Mouse (Mus musculus) brown adipose tissue, adult 24 weeks (tissue): ENCODE measurements at regions not wholly inside any gene's neighbourhood (a gene's known extent, or its start where the extent isn't known, plus 50 kb on each side); places are given as distances from the start of the nearest gene placed in this dataset.

Source experiments
- H3K27ac ChIP-seq: fragments of 200-500 bp; replicated peaks from 2 replicates; pipeline ENCODE4 v1.5.1; 2012; ENCODE audit warnings: low read depth, mild to moderate bottlenecking, low read length
- H3K4me1 ChIP-seq: fragments of 200-500 bp; 2 replicates; pipeline ENCODE4 v1.6.1; 2012; ENCODE audit warnings: low read length, mixed read lengths; ENCODE audit not compliant: control insufficient read depth, insufficient read depth, insufficient read length
- H3K4me3 ChIP-seq: fragments of 200-500 bp; 2 replicates; pipeline ENCODE4 v1.5.1; 2012; ENCODE audit warnings: low read depth, mild to moderate bottlenecking, low read length, moderate library complexity; ENCODE audit not compliant: insufficient read depth

DNA sequence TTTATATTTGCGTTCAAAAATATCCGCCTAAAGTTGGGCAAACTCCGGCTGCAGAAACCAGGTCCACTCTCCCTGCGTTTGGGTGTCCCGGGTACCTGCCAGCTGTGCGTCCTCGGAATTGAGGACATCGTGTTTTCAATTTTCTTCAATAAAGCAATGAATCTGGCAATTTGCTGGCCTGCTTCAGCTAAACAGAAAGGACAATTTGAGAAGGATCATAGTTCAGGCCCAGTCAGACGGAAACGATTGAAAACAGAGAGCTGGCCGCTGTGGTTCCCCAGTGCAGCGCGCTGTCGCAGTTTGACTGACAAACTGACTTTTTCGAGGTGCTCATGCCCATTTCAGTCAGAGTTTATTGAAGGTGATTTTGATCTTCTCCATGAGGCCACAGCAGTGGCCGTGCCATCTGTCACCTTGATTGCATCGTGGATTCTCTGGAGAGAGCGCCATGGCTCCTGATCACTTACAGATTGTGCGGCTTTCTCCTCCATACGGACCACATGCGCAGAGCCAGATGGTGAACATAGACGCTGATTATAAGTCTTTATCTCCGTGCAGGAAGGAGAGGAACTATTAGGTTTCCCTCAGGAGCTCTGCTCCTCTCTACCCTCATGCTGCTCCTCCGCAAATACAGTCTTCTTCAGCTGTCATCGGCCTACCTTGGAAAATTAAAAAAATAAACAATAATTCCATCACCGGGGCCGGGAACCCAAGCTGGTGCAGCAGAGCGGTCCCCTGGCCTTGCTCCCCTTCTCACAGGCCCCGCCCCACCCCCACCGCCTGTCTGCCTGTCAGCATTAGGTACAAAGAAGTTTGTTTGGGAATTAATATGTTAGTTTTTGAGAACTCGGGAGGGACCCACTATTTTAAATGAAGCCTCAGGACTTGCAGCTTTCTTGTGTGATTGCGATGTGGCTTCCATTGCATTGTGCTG lies 677.5 kb downstream of the Cypt12 start:
- Histone ChIP-seq H3K27ac (peak overlapping the region; percentile 72; the same call in 1 of the 2 replicates), H3K4me1 (peaks cover 11% of the 10 kb centered on the region), H3K4me3 (peak overlapping the region; percentile 23)

DNA sequence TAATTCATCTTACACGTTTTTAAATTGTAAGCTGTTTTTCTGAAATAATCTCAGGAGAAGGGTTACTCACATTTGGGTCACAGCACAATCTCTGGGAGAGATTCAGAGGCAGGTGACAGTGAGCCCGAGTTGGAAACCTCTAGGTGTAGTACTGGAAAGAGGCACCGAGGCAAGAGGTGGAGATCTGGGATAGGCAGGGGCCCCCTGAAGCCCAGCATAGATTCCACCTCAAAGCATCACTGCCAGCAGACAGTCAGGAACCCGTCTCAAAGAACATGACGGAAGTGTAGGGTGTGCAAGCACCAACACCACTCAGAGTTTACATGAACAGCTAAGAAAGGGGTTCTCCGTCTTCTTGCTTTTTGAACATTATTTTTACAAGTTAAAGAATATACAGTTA lies 678.2 kb downstream of the Cypt12 start:
- Histone ChIP-seq H3K27ac (no peak overlapping the region), H3K4me3 (no peak overlapping the region), H3K4me1 (peaks cover 11% of the 10 kb centered on the region)

DNA sequence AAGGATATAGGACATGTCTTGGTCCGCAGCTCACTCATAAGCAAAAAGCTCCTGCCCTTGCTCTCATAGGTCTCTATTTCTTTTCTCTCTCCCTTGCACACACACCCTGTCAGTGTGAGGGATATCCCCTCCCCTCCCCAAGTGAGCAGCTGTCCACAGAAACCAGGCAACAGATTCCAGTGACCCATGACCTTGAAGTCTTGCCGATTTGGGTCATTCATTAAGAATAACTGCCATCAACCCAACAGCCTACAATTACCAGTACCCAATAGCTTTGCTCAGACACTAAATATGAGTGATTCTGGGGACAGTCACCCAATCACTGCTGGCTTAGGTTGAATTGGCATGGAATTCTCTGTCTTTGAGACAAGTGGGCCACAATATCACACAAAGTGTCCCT lies 678.6 kb downstream of the Cypt12 start:
- peaks cover 11% of the 10 kb centered on the region for H3K4me1 ChIP-seq
- no peak overlapping the region for H3K4me3 ChIP-seq
- no peak overlapping the region for H3K27ac ChIP-seq

DNA sequence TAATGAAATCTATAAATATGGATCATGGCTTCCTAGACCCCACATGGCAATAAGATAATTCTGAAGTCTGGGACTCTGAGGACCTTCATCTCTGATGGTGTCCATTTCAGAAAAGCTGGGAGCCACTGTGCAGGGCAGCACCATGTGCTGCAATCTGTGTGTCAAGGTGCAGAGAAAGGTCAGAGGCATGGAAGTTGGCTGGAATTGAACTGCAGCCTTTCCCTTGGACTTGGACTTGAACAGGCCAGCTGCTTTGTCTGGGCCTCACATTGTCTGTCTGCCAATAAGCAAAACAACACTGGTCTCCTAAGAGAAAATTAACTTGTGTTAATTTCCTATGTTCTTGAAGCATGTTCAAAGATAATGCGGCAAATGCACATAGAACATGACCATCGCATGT lies 681.0 kb downstream of the Cypt12 start:
- Histone ChIP-seq H3K27ac (no peak overlapping the region), H3K4me1 (peaks cover 11% of the 10 kb centered on the region), H3K4me3 (no peak overlapping the region)

DNA sequence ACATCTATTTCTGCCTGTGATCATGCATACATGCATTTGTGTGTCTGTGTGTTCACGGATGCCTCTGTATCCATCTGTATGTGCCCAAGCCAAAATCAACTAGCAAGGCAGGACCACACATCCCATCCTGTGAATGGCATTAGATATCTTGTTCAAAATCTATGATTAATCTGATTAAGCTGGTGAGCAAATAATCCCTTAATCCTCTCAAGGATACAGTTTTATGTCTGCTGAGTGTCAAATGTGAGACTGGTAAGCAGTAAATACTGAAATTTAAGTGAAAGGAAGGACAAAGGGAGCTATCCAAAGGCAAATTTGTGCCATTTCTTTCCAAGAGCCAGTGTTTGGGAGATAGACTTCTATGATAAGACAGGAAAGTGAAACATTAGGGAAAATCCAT lies 683.4 kb downstream of the Cypt12 start:
- no peaks in the 10 kb centered on the region for H3K4me1 ChIP-seq
- no peak overlapping the region for H3K27ac ChIP-seq
- no peak overlapping the region for H3K4me3 ChIP-seq

DNA sequence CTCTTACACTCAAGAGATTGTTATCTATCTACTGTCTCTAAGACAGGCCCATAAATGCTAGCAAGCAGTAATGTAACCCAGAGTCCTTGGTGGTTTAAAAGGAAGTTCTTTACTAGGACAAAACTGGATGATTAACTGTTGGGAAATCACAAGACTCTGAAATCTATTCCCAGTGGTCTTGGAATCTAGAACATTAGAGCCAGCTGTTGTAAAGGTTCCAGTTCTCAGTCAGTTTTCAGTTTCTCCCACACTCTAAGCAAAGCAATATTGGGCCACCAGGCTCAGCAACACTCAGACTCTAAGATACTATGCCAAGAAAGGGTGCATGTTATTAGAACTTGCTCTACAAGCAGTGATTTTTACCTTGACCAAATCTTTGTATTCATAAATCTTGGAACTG lies 686.6 kb downstream of the Cypt12 start:
- Histone ChIP-seq H3K27ac (no peak overlapping the region), H3K4me3 (no peak overlapping the region), H3K4me1 (no peaks in the 10 kb centered on the region)

DNA sequence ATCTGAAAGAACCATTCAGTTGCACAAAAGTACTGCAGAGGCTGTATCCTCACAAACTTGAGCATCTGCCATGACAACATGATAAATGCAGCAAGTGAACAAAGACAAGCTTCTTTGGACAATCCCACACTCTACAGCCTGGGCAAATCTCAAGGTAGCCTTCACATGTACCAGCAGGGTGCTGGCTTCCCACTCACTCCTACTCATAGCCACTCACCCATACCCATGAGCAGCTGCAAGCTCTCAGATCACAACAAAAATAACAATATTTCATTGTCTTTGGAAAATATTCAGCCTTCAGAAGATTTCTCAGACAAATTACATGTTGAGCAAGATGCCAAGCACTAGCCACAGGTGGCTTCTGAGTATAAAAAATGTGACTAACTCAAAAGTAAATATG lies 689.3 kb downstream of the Cypt12 start:
- Histone ChIP-seq H3K27ac (no peak overlapping the region), H3K4me1 (no peaks in the 10 kb centered on the region), H3K4me3 (no peak overlapping the region)

DNA sequence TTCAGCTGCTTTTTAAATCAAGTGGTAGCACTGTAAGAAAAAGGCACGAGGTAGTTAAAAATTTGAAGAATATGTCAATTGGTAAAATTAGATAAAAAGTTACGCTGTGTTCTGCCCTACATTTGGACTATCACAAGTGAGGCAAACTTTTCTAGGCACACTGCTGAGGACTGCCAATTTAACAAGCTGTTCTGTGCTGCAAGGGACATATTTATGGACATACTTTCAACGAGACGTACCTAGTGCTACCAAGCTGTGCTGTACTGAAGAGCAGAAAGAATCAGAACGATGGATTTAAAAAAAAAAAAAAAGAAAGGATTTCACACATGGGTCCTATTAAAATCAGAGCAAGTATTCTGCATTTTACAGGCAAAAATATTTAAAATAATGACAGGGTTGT lies 692.1 kb downstream of the Cypt12 start:
- Histone ChIP-seq H3K4me1 (no peaks in the 10 kb centered on the region), H3K27ac (no peak overlapping the region), H3K4me3 (no peak overlapping the region)

DNA sequence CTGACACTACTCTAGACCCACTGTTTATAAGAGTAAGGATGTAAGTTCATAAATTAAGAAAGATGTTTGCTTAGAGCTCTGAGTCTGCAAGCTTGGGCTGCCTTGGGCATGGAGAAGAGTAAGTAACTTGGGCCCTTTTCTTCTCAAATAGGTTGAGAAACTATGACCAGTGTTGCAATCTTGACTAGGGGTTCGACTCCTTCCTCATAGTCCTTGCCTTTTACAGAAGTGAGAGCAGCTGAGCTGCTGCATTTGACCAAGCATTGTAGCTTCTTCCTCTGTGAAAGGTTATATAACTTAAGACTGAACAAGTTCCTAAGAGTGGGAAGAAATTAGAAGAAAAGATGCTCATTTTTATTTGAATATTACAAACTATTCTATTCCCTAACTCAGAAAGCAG lies 693.5 kb downstream of the Cypt12 start:
- Histone ChIP-seq H3K27ac (no peak overlapping the region), H3K4me1 (peaks cover 7% of the 10 kb centered on the region), H3K4me3 (no peak overlapping the region)

DNA sequence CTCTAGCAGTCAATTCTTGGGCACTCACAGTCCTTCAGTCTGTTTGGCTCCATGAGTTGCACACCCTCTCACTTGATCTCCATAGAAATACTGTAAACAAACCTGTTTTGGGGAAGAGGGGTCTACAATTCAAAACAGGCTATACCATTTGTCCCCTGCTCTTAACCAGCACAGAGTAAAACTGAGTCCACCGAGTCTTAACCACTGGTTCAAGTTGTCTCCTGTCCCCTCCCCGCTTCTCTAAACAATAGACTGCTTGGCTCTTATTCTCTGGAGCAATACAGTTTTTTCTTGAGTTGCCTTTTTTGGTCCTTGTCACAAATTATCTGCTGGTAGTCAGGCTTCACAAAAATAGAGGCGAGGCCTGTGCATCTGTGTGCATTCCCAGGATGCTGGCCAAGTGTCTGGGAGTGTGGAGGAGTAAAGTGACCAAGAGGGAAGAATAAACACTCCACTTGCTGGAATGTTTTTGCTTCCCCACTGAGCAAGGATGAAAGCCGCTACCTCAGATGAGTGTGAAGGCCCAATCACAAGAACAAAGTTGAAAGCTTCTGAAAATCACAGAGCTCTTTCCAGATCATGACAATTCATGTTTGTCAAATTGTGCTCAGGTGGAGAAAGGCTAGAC lies 695.3 kb downstream of the Cypt12 start:
- no peak overlapping the region for H3K27ac ChIP-seq
- H3K4me1 ChIP-seq, result peaks cover 8% of the 10 kb centered on the region
- no peak overlapping the region for H3K4me3 ChIP-seq

DNA sequence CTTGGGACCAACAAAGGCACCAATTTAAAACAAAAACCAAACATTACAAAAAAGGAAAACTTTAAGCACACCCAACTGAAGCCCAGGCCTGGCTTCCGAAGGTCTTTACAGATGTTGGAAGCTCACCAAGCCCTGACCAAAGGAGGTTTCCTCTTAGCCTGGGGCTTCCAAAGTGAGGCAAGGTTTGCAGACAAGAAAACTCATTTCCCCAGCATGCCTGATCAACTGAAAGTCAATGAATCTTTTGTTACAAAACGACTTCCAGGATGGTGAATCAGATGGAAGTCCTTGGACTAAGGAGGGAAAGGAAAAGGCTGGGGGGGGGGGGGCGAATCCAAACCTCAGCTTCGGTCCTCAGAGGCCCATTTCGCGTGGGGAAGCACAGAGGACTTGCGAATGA lies 697.3 kb downstream of the Cypt12 start:
- Histone ChIP-seq H3K27ac (no peak overlapping the region), H3K4me3 (no peak overlapping the region), H3K4me1 (peaks cover 8% of the 10 kb centered on the region)

DNA sequence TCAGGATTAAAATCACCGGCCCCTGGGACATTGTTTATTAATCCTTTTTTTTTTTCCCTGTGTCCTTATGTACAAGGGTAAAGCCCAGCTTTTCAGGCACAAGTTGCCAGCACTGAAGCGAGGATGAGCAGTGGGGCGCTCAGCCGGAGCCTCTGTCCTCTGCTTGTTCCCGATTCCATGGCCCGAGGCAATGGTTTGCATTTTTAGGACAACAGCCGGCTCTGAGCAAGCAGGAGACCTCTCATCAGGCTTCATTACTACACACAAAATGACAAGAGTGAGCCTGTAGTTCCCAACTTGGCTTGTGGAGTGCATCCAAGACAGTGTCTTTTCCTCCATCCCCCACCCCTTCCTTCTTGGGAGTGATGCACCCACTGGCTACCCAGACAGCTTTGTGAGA lies 697.7 kb downstream of the Cypt12 start:
- Histone ChIP-seq H3K4me3 (no peak overlapping the region), H3K27ac (no peak overlapping the region), H3K4me1 (peaks cover 8% of the 10 kb centered on the region)

DNA sequence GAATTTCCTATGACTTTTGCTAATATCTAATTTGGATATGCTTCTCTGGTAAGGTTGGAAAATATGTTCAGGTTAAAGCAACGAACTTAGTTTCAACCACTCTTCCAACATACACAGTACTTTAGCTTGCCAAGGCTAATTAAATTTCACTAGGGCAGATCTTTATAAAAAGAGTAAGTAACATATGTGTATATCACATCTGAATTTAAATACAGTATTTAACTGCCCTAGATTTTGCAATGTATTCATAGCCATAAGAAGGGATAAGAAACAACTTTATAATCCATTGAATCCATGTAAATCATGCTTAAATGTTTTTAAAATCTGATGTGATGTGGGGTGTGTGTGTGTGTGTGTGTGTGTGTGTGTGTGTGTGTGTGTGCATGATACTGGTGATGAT lies 705.3 kb downstream of the Cypt12 start:
- Histone ChIP-seq H3K4me3 (no peak overlapping the region), H3K4me1 (no peaks in the 10 kb centered on the region), H3K27ac (no peak overlapping the region)

DNA sequence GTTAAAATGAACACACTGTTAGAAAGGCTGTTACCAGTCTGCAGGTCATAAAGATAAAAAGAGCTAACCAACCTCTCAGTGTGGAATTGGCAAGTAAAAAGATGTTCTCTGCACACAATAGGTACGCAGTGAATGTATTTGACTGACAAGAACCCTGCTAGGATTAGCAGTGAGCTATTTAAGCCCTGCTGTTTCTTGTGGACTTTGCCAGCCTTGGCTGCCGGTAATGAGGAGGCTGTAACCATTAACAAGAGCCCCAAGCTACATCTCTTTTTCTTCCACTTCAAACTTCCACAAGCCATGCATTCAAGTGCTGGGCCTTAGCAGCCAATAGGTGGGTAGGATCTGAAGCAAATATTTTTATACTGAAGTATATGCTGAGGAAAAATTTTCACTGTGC lies 717.5 kb downstream of the Cypt12 start:
- Histone ChIP-seq H3K27ac (no peak overlapping the region), H3K4me1 (no peaks in the 10 kb centered on the region), H3K4me3 (no peak overlapping the region)

DNA sequence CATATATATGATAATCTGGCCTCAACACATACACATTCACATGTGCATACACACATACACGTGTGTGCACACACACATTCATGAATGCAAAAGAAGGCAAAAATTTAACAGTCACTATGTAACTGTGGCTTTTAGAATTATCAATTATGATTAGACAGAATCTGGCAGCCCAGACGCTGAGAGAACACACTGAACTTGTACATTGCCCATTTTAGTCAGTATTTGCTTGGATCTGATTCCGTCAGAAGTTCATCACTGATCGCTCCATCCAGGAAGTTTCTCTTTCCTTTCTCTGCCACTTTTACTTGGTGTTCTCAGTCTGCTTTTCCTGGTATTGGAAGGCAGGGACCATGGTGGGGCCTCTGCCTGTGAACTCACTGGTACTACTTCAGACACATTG lies 719.5 kb downstream of the Cypt12 start:
- Histone ChIP-seq H3K27ac (no peak overlapping the region), H3K4me1 (no peaks in the 10 kb centered on the region), H3K4me3 (no peak overlapping the region)

DNA sequence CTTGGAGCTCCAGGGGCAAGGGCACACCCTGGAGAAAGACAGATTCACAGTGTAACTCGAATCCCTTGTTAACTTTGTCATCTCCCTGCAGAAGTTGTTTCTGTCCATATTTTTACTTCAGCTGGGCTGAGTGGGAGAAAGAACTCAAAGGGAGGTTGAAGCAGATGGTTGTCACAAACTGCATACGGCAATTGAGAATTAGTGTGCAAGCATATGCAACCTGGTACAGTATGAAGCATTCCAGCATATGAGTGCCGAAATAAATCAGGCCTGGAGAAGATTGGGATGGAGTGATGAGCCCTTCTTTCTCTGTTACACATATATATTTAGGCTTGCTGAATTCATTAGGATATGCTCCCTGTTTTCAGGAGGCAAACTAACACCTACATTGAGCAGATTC lies 720.7 kb downstream of the Cypt12 start:
- Histone ChIP-seq H3K4me1 (no peaks in the 10 kb centered on the region), H3K4me3 (no peak overlapping the region), H3K27ac (no peak overlapping the region)
